Mouse (Mus musculus) midbrain, embryonic 16.5 days (tissue): ENCODE measurements around the gene 1700029F12Rik. TPM values are rescaled to one million over a fixed set of nuclear protein-coding genes. Genes with fewer than 3 reads are reported as not detected.

Source experiments
- ATAC-seq: fragments of 200-750 bp; cut with Nextera tagmentation; 2 replicates; pipeline ENCODE4 v1.8.0; 2017; ENCODE audit warnings: moderate TSS enrichment
- H3K27ac ChIP-seq: fragments of 300-500 bp; sonication (generic); 2 replicates; pipeline ENCODE4 v1.5.1; 2014; ENCODE audit warnings: mild to moderate bottlenecking, low read length, mixed read lengths
- H3K27me3 ChIP-seq: fragments of 300-500 bp; sonication (generic); 2 replicates; pipeline ENCODE4 v1.6.1; 2014; ENCODE audit warnings: low read depth, low read length, mixed read lengths; ENCODE audit not compliant: control insufficient read depth, insufficient read depth
- H3K36me3 ChIP-seq: fragments of 300-500 bp; sonication (generic); 2 replicates; pipeline ENCODE4 v1.6.1; 2014; ENCODE audit warnings: mild to moderate bottlenecking, low read length, moderate library complexity, mixed read lengths; ENCODE audit not compliant: control insufficient read depth, insufficient read depth
- H3K4me1 ChIP-seq: fragments of 300-500 bp; sonication (generic); 2 replicates; pipeline ENCODE4 v1.6.1; 2014; ENCODE audit warnings: mild to moderate bottlenecking, low read length, mixed read lengths; ENCODE audit not compliant: control insufficient read depth, insufficient read depth
- H3K4me2 ChIP-seq: fragments of 300-500 bp; sonication (generic); 2 replicates; pipeline ENCODE4 v1.6.1; 2014; ENCODE audit warnings: mild to moderate bottlenecking, low read length, mixed read lengths
- H3K4me3 ChIP-seq: fragments of 300-500 bp; sonication (generic); 2 replicates; pipeline ENCODE4 v1.5.1; 2014; ENCODE audit warnings: low read depth, mild to moderate bottlenecking, low read length, moderate library complexity, mixed read lengths
- H3K9ac ChIP-seq: fragments of 300-500 bp; sonication (generic); 2 replicates; pipeline ENCODE4 v1.6.1; 2014; ENCODE audit warnings: low read depth, low read length, mixed read lengths
- H3K9me3 ChIP-seq: fragments of 300-500 bp; sonication (generic); replicated peaks from 2 replicates; pipeline ENCODE4 v1.6.1; 2014; ENCODE audit warnings: mild to moderate bottlenecking, low read length, mixed read lengths; ENCODE audit not compliant: control insufficient read depth, poor library complexity, severe bottlenecking
- WGBS: fragments of 180-500 bp; shearing (Covaris S2); extraction: QIAGEN DNeasy Blood & Tissue Kit; methylation state at CpG from one replicate; pipeline ENCODE4 v1.1.7; 2014; 5-methylcytosine and 5-hydroxymethylcytosine counted together
- polyA plus RNA-seq: library from polyadenylated mRNA; unstranded; fragments of >200 nt; fragmentation: Nextera tagmentation; extraction: Ambion mirVana; gene quantifications from 2 replicates; pipeline ENCODE4 v1.2.1, GENCODE M21; 2015

The 1700029F12Rik gene
- polyA plus RNA-seq, 1 experiment from 2014 or later: not detected

GRCm38 (mm10) chr13:96985599-96986275 lies 48.4 kb downstream of the 1700029F12Rik start:
- Histone ChIP-seq H3K4me3 (no peak overlapping the region), H3K9ac (no peak overlapping the region), H3K9me3 (no peaks in the 10 kb centered on the region), H3K4me2 (no peak overlapping the region), H3K27ac (no peak overlapping the region), H3K36me3 (no peaks in the 10 kb centered on the region), H3K27me3 (no peaks in the 10 kb centered on the region), H3K4me1 (0 out of 2 replicates have a peak, but pooled peaks cover 3% of the 10 kb centered on the region)
- ATAC-seq: no peak
- 62% methylated on average over 12 of the region's 12 CpGs for WGBS

GRCm38 (mm10) chr13:96984688-96985087 lies 49.5 kb downstream of the 1700029F12Rik start:
- Histone ChIP-seq H3K4me3 (no peak overlapping the region), H3K4me1 (0 out of 2 replicates have a peak, but pooled peaks cover 3% of the 10 kb centered on the region), H3K27ac (no peak overlapping the region), H3K9ac (no peak overlapping the region), H3K27me3 (no peaks in the 10 kb centered on the region), H3K36me3 (no peaks in the 10 kb centered on the region), H3K9me3 (no peaks in the 10 kb centered on the region), H3K4me2 (no peak overlapping the region)
- ATAC-seq: no peak
- 76% methylated on average over 5 of the region's 5 CpGs for WGBS

GRCm38 (mm10) chr13:96983251-96984126 lies 50.7 kb downstream of the 1700029F12Rik start:
- no peaks in the 10 kb centered on the region for H3K27me3 ChIP-seq
- H3K9ac ChIP-seq: no peak overlapping the region
- no peak overlapping the region for H3K4me3 ChIP-seq
- H3K36me3 ChIP-seq: no peaks in the 10 kb centered on the region
- peak overlapping the region; percentile 25; the same call in 1 of the 2 replicates for H3K4me2 ChIP-seq
- no peak for ATAC-seq
- no peaks in the 10 kb centered on the region for H3K9me3 ChIP-seq
- 60% methylated on average over 26 of the region's 26 CpGs for WGBS
- 0 out of 2 replicates have a peak, but pooled peaks cover 3% of the 10 kb centered on the region for H3K4me1 ChIP-seq
- no peak overlapping the region for H3K27ac ChIP-seq

GRCm38 (mm10) chr13:96980561-96980960 lies 53.6 kb downstream of the 1700029F12Rik start:
- no peak for ATAC-seq

GRCm38 (mm10) chr13:96976986-96977595 lies 57.1 kb downstream of the 1700029F12Rik start:
- Histone ChIP-seq H3K27me3 (no peaks in the 10 kb centered on the region), H3K4me2 (no peak overlapping the region)

More at GRCm38 (mm10) chr13:96980561-96980960, 53.6 kb downstream of the 1700029F12Rik start:
- 0 out of 2 replicates have a peak, but pooled peaks cover 3% of the 10 kb centered on the region for H3K4me1 ChIP-seq
- H3K4me3 ChIP-seq: no peak overlapping the region
- H3K27me3 ChIP-seq: no peaks in the 10 kb centered on the region
- H3K27ac ChIP-seq: no peak overlapping the region
- H3K4me2 ChIP-seq: no peak overlapping the region
- no peaks in the 10 kb centered on the region for H3K9me3 ChIP-seq
- H3K36me3 ChIP-seq: no peaks in the 10 kb centered on the region
- H3K9ac ChIP-seq: no peak overlapping the region

GRCm38 (mm10) chr13:96973318-96973717 lies 60.8 kb downstream of the 1700029F12Rik start:
- Histone ChIP-seq H3K27ac (no peak overlapping the region), H3K9ac (no peak overlapping the region), H3K4me3 (no peak overlapping the region), H3K9me3 (no peaks in the 10 kb centered on the region), H3K27me3 (no peaks in the 10 kb centered on the region), H3K36me3 (no peaks in the 10 kb centered on the region), H3K4me2 (no peak overlapping the region), H3K4me1 (0 out of 2 replicates have a peak, but pooled peaks cover 3% of the 10 kb centered on the region)
- WGBS: 96% methylated on average over 4 of the region's 4 CpGs
- ATAC-seq: no peak

More at GRCm38 (mm10) chr13:96976986-96977595, 57.1 kb downstream of the 1700029F12Rik start:
- Histone ChIP-seq H3K9me3 (no peaks in the 10 kb centered on the region), H3K9ac (no peak overlapping the region), H3K36me3 (no peaks in the 10 kb centered on the region), H3K4me1 (no peaks in the 10 kb centered on the region), H3K27ac (no peak overlapping the region), H3K4me3 (no peak overlapping the region)
- WGBS: 85% methylated on average over 6 of the region's 6 CpGs
- no peak for ATAC-seq

Other genes with a start within 250 kb of the 1700029F12Rik start
- gene Gcnt4, start 109.7 kb downstream of the 1700029F12Rik start, polyA plus RNA-seq: 0.05 and 0.24 TPM in 2 replicates
- 36.6 and 38.2 TPM in 2 replicates for gene Fam169a, start 32.9 kb upstream of the 1700029F12Rik start, polyA plus RNA-seq
- 0.61 and 0.67 TPM in 2 replicates for gene Gm6169, start 64.9 kb upstream of the 1700029F12Rik start, polyA plus RNA-seq
- 30.1 and 37.0 TPM in 2 replicates for gene Gfm2, start 103.6 kb upstream of the 1700029F12Rik start, polyA plus RNA-seq
- 30.3 and 32.9 TPM in 2 replicates for gene Nsa2, start 103.6 kb upstream of the 1700029F12Rik start, polyA plus RNA-seq
- gene Hexb, start 164.0 kb upstream of the 1700029F12Rik start, polyA plus RNA-seq: 40.3 and 49.8 TPM in 2 replicates
- 103 and 119 TPM in 2 replicates for gene Enc1, start 206.7 kb upstream of the 1700029F12Rik start, polyA plus RNA-seq